Mouse (Mus musculus) testis, postnatal 14 days (tissue): Measurements from ENCODE around the gene N4bp3.
A peak's percentile ranks its signal among the peaks of the same experiment; 100 is the strongest.
"Not testable (repeated sequence)": the region's sequence is repeated elsewhere in the genome, so short reads cannot be mapped to it uniquely, and the experiment has no call there.

Source experiments
- DNase-seq: peaks from one replicate; pipeline ENCODE4 v3.0.0; 2021; ENCODE audit warnings: low spot score

The N4bp3 gene

GRCm38 (mm10) chr11:51627907-51628306 lies 22.7 kb downstream of the N4bp3 start:
- DNase-seq, result no peak

GRCm38 (mm10) chr11:51627425-51627824 lies 23.2 kb downstream of the N4bp3 start:
- no peak for DNase-seq

GRCm38 (mm10) chr11:51625187-51625820 lies 25.3 kb downstream of the N4bp3 start:
- no peak for DNase-seq

- DNase-seq, result no peak
Measured at GRCm38 (mm10) chr11:51622971-51623491, 27.6 kb downstream of the N4bp3 start.

DNA sequence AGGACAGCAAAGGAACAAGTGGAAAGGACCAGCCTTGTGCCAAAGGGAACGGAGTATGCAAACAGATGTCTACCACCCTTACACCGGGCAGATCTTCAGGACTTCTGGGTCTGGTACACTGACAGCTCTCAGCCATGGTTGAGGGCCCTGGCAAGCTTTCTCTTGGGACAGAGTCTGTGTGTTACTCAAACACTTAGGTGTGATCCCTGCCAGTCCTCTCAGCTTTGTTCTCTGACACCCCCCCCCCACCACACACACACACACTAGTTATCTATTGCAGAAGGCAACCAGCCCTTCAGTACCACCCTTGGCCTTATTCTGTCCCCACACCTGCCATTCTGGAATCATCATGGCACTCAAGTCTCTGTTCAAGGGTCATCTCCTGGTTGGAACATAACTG lies 28.9 kb downstream of the N4bp3 start:
- DNase-seq, result no peak

- no peak for DNase-seq
Measured at GRCm38 (mm10) chr11:51620084-51620483, 30.6 kb downstream of the N4bp3 start.

DNA sequence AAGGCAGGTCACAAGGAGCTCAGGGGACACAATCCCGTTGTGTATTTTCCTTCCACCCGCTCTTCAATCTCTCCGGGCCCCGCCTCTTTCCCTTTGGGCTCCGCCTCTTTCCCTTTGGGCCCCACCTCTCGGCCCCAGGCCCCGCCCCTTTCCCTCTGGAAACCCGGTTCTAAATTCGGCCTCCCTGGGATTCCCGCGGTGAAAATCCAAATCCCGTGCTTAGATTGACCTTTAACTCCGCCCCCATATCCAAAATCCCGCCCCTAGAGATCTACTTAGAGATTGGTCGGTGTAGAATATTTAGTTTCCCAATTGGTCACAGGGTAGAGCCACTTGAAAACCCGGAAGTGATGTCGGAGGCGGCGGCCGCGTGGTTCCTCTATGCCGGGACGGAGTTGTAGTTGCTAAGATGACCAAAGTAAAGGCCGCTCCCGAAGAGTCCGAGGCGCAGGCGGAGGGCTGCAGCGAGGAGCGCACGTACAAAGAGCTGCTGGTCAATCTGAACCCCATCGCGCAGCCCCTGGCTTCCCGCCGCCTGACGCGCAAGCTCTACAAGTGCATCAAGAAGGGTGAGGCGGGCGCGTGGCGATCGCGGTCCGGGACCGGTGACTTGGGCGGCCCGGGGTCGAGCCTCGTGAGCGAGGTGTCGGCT lies 31.1 kb downstream of the N4bp3 start, which contains the start of gene Nhp2:
Nhp2 (plus strand) TSS at position 327 of the 652 bp plus-strand sequence.
- DNase-seq, result peak; percentile 96

DNA sequence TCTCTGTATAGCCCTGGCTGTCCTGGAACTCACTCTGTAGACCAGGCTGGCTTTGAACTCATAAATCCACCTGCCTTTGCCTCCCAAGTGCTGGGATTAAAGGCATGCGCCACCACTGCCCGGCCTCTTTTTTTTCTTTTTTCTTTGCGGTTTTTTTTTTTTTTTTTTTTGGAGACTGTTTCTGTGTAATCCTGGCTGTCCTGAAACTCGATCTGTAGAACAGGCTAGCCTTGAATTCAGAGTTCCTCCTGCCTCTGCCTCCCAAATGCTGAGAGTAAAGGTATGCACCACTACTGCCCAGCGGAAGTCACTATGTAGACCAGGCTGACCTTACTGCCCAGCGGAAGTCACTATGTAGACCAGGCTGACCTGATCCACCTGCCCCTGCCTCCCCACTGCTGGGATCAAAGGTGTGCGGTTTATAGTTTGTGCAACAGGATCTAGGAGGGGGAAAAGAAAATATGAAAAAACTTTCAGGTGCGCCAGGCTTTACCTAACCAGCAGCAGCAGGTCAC lies 31.7 kb downstream of the N4bp3 start:
- DNase-seq, result no peak

DNA sequence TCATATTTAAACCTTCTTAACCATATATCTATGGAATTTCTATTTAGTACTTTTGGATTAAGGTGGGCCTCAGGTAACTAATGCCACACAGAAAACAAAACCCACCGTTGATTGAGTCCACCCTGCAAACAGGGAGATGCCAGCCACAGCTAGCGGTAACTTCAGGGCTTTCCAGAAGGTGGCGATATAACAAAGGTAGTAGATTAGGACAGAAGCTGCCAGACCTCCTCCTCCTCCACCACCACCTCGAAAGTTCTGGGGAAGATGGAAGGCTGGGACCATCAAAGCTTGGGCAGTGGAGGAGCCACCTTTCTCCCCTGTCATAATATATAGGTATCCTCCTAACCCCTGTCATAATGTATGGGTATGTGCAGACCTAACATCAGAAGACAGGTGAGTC lies 32.9 kb downstream of the N4bp3 start:
- peak; percentile 63 for DNase-seq

GRCm38 (mm10) chr11:51616113-51616512 lies 34.5 kb downstream of the N4bp3 start:
- not testable (repeated sequence) for DNase-seq

DNA sequence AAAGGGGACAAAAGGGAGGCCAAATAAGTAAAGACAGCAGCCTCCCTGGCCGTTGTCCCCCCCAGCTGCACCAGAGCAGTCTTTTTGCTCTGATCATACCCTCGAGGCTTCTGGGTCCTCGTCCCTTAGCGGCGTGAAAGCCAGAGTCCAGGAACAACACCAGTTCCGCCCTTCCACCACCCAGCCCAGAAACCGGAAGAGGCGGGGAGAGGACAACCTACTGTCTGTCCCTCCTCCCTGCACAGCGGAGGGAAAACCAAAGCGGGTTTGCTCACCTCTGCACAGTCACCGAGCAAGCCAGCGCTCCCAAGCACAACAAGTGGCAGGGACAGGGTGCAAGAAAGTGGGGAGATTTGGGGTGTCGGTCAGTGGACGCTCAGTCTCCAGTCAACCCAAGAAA lies 35.0 kb downstream of the N4bp3 start:
- peak; percentile 69 for DNase-seq

DNA sequence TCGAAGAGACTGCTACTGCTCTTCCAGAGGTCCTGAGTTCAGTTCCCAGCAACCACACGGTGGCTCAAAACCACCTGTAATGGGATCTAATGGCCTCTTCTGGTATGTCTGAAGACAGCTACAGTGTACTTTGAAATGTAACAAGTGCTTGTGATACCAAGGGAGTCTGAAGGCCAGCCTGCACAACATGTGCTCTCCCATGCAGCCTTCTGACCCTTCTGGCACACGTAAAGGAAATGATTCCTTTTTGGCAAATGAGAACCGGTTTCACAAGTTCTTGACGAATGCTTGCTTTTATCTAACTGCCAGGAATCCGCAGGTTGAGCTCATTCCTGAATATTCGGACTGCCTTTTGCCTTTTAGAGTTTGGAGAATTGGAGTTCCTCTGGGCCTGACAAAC lies 35.5 kb downstream of the N4bp3 start:
- peak; percentile 66 for DNase-seq

- no peak for DNase-seq
Measured at GRCm38 (mm10) chr11:51614256-51614655, 36.4 kb downstream of the N4bp3 start.

DNA sequence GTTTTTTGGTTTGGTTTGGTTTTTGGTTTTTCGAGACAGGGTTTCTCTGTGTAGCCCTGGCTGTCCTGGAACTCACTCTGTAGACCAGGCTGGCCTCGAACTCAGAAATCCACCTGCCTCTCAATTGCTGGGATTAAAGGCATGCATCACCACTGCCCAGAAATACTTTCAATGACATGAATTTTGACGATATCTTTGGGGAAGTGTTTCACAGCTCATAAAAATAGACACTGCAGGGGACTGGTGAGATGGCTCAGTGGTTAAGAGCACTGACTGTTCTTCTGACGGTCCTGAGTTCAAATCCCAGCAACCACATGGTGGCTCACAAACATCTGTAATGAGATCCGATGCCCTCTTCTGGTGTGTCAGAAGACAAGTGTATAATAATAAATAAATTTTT lies 40.7 kb downstream of the N4bp3 start:
- not testable (repeated sequence) for DNase-seq

DNA sequence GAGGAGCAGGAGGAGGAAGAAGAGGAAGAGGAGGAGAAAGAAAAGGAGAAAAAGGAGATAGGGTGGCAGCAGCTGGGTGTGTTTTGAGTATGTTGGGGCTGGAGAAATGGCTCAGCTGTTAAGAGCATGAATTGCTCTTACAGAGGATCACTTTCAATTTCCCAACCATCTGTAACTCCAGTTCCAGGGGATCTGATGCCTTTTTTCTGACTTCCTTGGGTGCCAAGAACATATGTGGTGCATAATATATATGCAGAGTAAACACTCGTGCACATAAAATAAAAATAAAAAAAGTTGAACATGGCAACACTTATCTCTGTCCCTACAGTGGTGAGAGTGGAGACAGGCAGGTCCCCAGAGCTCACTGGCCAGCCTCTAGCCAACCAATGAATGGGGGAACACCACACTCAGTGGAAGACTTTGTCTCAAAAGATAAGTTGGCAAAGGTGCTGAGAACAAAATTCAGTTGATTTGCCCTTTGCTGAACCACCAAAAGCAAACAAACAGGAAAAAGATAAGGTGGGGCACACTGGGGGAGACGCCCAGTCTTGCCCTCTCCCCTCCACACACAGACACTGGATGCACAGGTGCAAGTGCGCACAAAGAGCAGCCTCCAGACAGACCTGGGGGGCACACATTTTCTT lies 41.3 kb downstream of the N4bp3 start:
- no peak for DNase-seq

DNA sequence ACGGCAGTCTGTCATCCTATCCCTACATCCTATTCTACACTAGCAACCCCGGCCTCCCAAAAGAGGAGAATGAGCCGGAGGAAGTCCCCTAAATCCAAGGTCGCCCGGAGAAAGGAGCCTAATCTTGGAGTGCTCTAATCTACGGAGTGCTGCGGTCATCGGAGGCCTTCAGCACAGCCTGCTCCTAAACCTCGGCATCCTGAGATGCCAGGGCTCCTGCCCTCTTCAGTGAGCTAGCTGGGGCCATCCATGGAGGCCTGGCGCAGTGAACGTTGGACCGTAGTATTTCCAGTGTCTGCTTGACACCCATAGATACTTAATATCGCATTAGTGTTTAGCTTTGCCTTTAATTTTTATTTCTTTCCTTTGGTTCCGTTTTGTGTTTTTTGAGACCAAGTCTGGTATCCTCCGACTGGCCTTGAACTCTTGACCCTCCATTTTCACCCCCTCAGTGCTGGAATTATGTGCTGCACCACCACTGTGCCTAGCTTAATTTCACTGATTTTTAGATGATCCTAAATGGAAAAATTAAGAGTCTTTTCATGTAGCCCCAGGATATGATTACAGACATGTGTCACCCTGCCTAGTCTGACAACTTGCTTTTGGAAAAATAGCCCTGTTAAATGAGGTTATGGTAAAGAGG lies 43.4 kb downstream of the N4bp3 start:
- DNase-seq, result no peak

DNA sequence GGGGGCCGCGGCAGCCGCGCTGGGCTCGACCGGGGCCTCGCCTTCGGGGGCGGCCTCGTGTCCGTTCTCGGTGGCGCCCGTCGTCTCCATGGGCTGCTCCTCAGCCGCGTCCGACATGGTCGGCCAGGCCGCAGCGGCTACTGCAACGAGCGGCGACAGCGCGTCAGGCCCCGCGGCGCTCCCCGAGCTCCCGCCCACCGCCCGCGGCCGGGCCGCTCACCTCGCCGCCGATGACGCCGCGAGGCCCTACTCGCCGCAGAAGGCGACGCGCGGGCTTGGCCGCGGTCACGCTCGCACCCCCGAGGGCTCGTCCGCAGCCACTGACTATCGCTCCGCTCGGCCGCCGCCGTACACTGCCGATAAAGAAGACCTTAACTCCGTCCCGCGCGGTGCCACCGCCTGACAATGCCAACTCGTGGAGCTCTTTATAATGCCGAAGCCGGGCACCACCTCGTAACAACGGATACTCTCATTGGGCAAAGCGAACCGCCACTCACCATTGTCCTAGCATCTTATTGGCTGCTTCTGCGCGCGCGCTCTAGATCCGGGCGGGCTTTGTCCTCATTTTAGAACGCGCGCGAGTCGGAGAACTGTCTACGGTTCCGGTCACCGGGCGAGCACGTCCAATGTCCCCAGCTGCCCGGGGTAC lies 44.1 kb downstream of the N4bp3 start, which contains the start of gene Hnrnpab:
Hnrnpab (minus strand) TSS at position 401 of the 649 bp plus-strand sequence.
- DNase-seq, result peak; percentile 98

- peak; percentile 88 for DNase-seq
Measured at GRCm38 (mm10) chr11:51605602-51606446, 44.8 kb downstream of the N4bp3 start.

GRCm38 (mm10) chr11:51602253-51602652 lies 48.4 kb downstream of the N4bp3 start:
- DNase-seq, result no peak

GRCm38 (mm10) chr11:51597553-51597952 lies 53.1 kb downstream of the N4bp3 start:
- no peak for DNase-seq
